Mouse (Mus musculus) monocyte, adult 5-6 weeks (primary cell): Measurements from ENCODE around the gene A930002H24Rik. TPM values are rescaled to one million over a fixed set of nuclear protein-coding genes. Genes with fewer than 3 reads are reported as not detected.

ENCODE experiments used
- ATAC-seq: fragments of 153-309, 156-312 bp; replicated peaks from 2 replicates; pipeline ENCODE4 v1.8.0; 2017; ENCODE audit warnings: mild to moderate bottlenecking; ENCODE audit not compliant: low TSS enrichment, insufficient number of reproducible peaks, severe bottlenecking, poor library complexity, low FRiP score
- total RNA-seq: library from RNA; stranded (forward); fragments of 200-1000, 200-491, 200-594 nt; gene quantifications from 3 replicates; pipeline ENCODE4 v1.2.3, GENCODE M21; 2017

The A930002H24Rik gene
- total RNA-seq, 1 experiment from 2014 or later = 3.2 TPM

DNA sequence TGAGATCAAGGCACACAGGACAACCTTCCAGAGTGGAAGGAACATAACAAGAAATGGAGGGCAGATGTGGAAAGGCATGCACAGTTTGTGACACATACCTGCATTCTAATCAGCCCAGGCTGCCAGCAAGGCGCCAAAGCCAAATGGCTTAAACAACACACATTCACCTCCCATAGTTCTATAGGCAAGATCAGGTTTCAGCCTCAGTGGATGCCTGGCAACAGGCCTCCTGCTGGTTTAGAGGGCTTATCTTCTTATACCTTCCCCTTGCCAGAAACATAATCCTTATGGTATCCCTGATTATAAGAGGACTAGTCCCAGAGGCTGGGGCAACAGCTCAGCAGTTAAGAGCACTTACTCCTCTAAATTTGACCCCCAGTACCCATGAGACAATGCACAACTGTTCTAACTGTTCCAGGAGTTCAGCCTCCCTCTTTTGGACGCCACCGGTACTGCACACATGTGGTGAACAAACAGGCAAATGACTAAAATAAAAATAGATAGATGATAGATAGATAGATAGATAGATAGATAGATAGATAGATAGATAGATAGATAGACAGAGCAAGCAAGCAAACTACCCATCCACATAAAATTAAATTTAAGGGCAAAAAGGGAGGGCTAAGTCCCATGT, 23.8 kb downstream of the A930002H24Rik start:
- no peak for ATAC-seq

DNA sequence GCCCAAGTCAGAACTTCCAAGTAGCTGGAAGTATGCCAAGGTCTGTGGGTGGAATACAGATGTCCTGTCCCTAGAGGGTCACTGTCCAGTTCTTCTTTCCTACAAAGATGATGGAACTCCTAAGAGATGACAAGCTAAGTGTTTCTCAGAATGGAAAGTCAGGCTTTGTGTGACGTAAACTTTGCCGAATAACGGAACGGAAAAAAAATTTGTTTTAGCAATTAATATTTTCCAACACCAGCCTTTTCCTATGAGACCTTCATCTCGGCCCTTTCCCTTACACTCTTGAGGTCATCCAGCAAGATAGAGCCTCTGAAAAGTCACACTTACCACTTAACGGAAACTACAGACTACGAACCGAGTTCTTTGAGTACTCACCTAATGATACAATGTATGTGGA, 25.4 kb downstream of the A930002H24Rik start:
- no peak for ATAC-seq

DNA sequence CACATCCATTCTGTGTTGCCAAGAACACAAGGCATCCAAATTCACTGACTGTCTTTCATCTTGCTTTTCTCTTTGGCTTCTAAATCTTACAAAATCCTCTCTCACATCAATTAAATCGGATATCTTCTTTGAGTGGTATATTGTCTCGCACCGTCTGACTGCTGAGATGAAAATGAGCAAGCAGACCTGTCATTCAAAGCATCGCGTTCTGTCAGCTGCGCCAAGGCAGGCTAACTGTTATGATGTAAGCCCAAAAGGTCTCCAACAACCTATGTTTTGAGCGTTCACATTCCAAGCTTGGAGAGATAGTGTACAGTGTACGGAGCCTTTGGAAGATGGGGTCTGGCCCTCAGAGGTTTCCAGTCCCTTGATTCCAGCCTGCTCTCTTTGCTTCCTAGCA, 26.9 kb downstream of the A930002H24Rik start:
- no peak for ATAC-seq

DNA sequence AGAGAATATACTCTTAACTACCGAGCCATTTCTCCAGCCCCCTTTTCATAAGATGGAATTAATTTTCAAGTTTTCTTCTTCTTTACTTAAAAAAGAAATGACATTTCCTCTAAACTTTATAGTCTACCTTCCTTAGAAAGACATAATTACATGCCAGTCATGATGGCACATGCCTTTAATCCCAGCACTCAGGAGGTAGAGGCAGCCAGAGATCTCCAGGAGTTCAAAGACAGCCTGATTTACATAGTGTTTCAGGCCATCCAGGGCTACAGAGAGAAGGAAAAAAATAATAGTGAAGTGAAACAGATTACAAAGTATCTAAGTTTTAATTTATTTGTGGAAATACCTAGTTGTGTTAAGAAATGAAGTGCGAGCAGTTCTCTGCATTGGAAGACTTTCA, 27.4 kb downstream of the A930002H24Rik start:
- ATAC-seq = no peak

DNA sequence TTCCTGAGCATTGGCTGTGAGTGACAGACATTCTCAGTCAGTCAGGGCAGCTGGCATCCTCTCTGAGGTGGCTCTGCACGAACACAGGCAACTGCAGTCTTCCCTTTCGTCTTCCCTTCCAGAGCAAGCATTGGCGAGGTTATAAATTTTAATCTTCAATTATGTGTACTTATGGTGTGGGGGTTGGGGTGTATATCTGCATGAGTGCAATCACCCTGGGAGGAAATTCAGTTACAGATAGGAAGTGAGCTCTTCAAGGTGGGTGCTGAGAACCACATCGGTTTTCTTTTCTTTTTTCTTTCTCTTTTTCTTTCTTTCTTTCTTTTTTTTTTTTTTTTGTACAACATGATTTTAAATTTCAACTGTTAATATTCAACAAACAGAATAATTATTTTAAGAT, 32.0 kb downstream of the A930002H24Rik start:
- ATAC-seq = no peak

DNA sequence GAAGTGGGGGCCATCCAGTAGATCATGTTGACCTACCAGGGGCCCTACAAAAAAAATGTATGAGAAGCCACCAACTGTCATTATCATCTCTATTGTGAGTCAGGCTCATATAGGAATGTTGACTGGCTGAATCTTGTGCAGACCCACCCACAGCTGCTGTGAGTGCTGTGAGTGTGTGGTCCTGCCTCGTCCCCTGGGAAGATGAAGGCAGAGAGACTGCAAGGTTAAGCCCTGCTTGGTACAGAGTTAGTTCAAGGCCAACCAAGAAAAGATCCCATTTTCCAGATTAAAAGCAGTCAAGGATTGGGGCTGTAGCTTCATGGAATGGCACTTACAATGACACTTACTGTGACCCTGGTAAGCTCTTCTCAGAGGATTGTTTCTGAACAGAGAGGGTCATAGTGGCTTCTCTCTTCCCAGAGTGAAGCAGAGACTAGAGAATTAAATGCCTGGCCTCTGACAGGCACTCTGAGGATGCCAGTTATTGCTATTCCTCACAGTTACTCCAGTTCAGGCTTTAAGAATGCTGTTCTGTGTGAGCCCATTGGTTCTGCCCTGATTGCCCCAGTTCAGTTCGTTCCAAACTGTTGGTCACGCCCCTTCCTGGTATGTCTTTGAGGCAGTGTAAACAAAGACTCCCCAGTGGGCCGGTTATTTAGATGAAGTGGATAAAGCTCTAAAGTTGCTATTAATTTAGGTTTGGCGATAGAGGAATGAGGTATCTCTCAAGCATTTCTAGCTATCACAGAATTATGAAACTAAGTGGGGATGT, 34.8 kb downstream of the A930002H24Rik start:
- ATAC-seq = no peak

DNA sequence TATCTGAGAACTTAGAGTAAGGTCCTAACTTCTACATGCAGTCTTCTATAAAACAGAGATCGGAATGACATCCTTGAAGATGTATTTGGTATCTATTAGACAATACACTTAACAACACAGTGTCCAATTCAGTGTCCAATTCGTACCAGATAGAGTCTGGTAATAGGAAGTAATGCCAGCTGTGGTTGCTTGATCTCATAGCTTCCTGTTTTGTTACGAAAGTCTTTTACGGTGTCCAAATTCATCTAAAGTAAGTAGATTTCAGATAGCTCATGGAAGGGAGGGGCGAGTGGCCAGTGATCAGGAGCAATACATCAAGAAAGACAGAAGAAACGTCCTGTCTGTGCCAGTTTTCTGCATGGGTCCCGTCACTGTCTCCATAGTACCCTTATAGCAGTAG, 36.8 kb downstream of the A930002H24Rik start:
- ATAC-seq = no peak

DNA sequence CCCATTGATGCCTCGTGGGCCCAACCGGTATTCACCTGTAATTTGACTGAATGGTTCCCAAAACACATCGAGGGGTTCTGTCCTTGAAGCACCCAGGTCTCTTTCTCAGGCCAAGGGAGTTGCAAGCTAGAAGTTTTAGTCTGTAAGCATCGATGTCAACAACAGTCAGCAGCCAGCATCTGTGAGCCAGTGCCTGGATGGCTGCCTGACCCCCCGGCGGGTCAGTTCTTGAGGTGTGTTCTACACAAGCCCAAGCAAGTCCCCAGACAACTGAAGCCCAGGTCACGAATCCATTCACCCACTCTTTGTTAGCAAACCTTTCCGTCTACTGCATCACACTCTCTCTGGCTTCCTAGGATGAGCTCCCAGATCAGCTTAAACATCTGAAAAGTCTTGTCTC, 37.4 kb downstream of the A930002H24Rik start:
- ATAC-seq = no peak

DNA sequence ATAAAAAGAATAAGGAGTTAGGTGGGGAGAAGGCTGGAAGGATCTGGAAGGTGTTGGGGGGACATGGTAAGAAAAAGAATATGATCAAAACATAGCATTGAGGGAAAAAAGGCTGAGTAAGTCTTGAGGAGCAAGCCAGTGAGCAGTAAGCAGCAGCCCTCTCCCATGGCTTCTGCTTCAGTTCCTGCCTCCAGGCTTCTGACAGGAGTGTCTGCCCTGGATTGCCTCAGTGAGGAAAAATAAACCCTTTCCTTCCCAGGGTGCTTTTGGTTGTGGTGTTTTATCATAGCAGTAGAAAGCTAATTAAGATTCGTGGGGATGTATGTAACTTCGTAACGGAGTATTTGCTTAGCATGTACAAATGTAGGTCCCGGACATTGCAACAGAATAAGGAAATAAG, 39.5 kb downstream of the A930002H24Rik start:
- no peak for ATAC-seq

DNA sequence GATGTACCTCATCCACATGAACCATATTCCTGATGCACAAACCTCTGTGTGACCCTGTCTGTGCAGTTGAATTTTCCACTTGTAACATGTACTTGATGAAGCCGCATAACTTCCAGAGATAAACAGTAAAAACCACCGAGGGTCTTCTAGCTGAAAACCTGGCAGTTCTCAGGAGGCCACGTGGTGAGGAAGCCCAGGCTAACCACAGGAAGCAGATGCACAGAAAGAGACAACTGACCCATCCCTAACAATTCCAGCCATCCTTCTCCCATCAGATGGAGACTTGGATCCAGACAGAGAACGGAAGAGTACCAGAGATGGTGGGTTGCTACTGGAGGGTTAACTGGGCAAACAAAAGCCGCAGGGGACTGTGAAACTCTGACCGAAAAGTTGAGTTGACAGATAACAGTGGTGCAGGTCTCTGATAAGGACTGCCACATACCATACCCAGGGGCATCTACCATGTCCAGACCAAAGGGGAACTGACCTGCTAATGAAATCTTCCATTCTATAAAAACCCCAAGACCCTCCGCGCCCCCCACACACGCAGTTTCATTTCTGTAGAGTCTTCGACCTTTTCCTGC, 45.1 kb downstream of the A930002H24Rik start:
- no peak for ATAC-seq

DNA sequence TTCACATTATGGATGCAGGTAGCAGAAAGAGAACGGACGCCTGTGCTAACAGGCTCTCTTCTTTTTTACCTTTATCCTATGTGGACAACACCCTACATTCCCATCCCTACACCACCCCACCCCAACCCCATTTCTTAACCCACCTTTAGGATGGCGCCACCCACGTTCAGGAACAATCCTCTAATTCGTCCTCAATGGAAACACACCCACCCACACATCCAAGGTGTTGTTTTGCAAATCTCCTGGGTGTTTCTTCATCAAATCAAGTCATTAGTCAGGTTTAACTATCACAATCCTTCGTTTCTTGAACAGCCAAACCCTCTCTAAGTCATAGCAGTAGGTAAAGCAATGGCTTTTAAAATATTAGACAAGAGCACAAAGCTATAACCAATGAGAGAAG, 50.0 kb downstream of the A930002H24Rik start:
- ATAC-seq = no peak

Other genes starting within 250 kb of the A930002H24Rik start
- 22.1 to 23.8 TPM (median 22.5 TPM) in 3 replicates for gene Fer, start 729 bp downstream of the A930002H24Rik start, total RNA-seq